ENCODE assay signal across 28 mouse cellular contexts in genomic region chr3:100014110-100014509, GRCm38 (mm10).
"Had no signal": no experiment of that assay in that cellular context is flagged by ENCODE, and none has a peak within 500 bp of the region (broad histone marks: within the 10 kb centered on the region; RNA-seq: fewer than 3 reads in every experiment).

No protein-coding gene starts in this region.

- H3K4me1 ChIP-seq: embryonic facial prominence, embryonic 10.5 days; embryonic facial prominence, embryonic 12.5 days; embryonic facial prominence, embryonic 13.5 days; embryonic facial prominence, embryonic 15.5 days; forebrain, embryonic 10.5 days; forebrain, embryonic 12.5 days; forebrain, embryonic 13.5 days; forebrain, embryonic 15.5 days had no signal

- H3K9me3 ChIP-seq: embryonic facial prominence, embryonic 10.5 days; embryonic facial prominence, embryonic 12.5 days; embryonic facial prominence, embryonic 15.5 days; forebrain, embryonic 12.5 days; forebrain, embryonic 13.5 days had no signal

- H3K9ac ChIP-seq: embryonic facial prominence, embryonic 12.5 days; embryonic facial prominence, embryonic 13.5 days; embryonic facial prominence, embryonic 15.5 days; forebrain, embryonic 12.5 days; forebrain, embryonic 13.5 days; forebrain, embryonic 15.5 days; forebrain, postnatal 0 days had no signal

- H3K4me3 ChIP-seq: embryonic facial prominence, embryonic 10.5 days; embryonic facial prominence, embryonic 12.5 days; embryonic facial prominence, embryonic 13.5 days; embryonic facial prominence, embryonic 15.5 days; erythroblast, embryonic 14.5 days; forebrain, embryonic 10.5 days; forebrain, embryonic 12.5 days; forebrain, embryonic 13.5 days; forebrain, embryonic 15.5 days; gastrocnemius, adult 2 months; heart, adult 2 months had no signal

- H3K36me3 ChIP-seq: embryonic facial prominence, embryonic 10.5 days; embryonic facial prominence, embryonic 12.5 days; embryonic facial prominence, embryonic 13.5 days; embryonic facial prominence, embryonic 15.5 days; forebrain, embryonic 10.5 days; forebrain, embryonic 12.5 days; forebrain, embryonic 15.5 days had no signal

- H3K27me3 ChIP-seq: embryonic facial prominence, embryonic 12.5 days; embryonic facial prominence, embryonic 13.5 days; embryonic facial prominence, embryonic 15.5 days; forebrain, embryonic 12.5 days; forebrain, embryonic 13.5 days; forebrain, embryonic 15.5 days had no signal

- H3K27ac ChIP-seq: embryonic facial prominence, embryonic 10.5 days; embryonic facial prominence, embryonic 12.5 days; embryonic facial prominence, embryonic 13.5 days; embryonic facial prominence, embryonic 15.5 days; forebrain, embryonic 10.5 days; forebrain, embryonic 12.5 days; forebrain, embryonic 13.5 days; forebrain, embryonic 15.5 days; gastrocnemius, adult 2 months; heart, adult 2 months had no signal

- ATAC-seq: forebrain, embryonic 13.5 days; forebrain, embryonic 14.5 days; forebrain, embryonic 15.5 days; forebrain, embryonic 16.5 days; forebrain, postnatal 0 days had no signal

- DNase-seq: cerebellum, adult 8-10 months; cerebellum, adult 9-10 months; cerebellum, adult 9-11 months; cerebellum, postnatal 10 days; cerebellum, postnatal 14 days; cerebellum, postnatal 25 days; cerebellum, postnatal 36 days; embryo, embryonic 11 days; forebrain, postnatal 0 days; gastrocnemius, adult 2 months; gastrocnemius, postnatal 10 days; gastrocnemius, postnatal 14 days; gastrocnemius, postnatal 25 days; gastrocnemius, postnatal 36 days; heart, adult 11 months; heart, adult 18-20 months; heart, adult 2 months had no signal

- H3K4me2 ChIP-seq: embryonic facial prominence, embryonic 12.5 days; embryonic facial prominence, embryonic 13.5 days; embryonic facial prominence, embryonic 15.5 days; forebrain, embryonic 12.5 days; forebrain, embryonic 13.5 days; forebrain, embryonic 15.5 days had no signal
